Mouse (Mus musculus) B cell, adult 2 months (primary cell): Measurements from ENCODE around the gene Pigyl.
A peak's percentile ranks its signal among the peaks of the same experiment; 100 is the strongest.

Experiments used
- DNase-seq, 2 experiments: peaks; one replicate each; pipeline ENCODE4 v3.0.0; 2022

The Pigyl gene

GRCm38 (mm10) chr9:22156497-22157245 is at the start of gene Pigyl:
Pigyl (plus strand) TSS chr9:22156846.
- peak; percentile 99 for DNase-seq

DNA sequence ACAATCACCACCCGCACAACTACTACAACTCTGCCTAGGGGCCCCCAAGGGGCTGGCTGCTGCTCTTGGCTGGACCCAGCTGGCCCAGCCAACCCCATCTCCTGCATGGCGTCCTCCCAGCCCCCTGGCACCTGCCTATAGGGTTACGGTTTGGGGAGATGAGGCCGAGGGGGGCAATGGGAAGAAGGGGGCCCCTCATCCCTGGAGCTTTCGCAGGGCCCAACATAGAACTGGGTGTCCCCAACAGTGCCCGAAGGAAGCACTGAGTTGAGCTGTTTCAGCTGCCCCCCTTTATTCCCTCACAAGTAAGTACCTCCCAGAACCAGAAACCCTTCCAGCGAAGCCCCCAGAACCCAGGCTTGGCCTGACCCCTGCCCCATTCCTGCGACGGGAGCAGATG is 48.5 kb upstream of the Pigyl start:
- no peak for DNase-seq

GRCm38 (mm10) chr9:22115635-22116034 is 41.0 kb upstream of the Pigyl start:
- no peak for DNase-seq

DNA sequence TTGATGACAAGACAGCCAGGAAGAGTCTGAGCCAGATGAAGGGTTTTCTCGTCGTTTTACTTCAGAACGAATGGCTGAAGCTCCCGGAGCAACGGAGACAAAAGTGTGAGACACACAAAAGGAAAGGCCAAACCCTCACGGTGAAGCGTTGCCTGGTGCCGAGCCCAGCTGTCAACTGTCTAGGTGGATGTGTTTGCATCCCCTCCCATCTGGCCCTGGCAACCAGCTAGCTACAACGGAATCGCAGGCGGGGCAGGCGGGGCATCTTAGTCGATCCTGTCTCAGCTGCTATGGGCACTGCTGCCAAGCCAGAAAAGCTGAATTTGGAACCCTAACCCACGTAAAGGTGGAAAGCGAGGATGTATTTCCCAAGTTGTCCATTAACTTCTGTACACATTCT is 40.6 kb upstream of the Pigyl start:
- no peak for DNase-seq

GRCm38 (mm10) chr9:22116740-22117426 is 39.8 kb upstream of the Pigyl start, which contains the start of gene Elof1:
Elof1 (minus strand) TSS chr9:22117172.
- peak; percentile 92 to 93 for DNase-seq

DNA sequence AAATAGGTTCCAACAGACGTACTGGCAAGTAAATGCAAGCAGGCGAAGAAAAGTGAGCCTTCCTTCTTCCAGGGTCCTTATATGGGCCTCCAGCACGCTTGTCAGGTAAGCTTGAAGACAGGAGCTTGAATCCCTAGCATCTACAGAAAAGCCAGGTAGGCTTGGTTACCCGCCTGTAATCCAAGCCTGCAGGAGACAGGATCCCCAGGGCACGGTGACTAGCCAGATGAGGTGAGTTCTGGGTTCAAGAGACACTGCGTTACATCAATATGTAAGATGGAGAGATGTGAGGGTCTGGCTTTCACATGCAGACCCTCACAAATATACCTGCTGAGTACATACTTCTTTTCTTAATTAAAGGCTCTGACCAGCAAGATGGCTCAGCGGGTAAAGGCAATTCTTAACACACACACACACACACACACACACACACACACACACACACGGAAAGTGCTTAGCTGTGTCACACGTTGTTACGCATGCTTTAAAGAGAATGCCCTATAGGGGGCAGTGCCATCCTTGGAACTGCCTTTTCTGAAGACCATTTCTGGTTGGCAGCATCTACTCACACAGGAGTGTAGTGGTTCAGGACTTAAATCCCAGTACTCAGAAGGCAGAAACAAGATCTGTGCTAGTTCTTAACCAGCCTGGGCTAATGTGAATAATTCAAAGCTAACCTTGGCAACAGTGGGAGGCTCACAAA is 38.7 kb upstream of the Pigyl start:
- peak; percentile 83 to 84 for DNase-seq

- DNase-seq, result no peak
Measured at GRCm38 (mm10) chr9:22119543-22119942, 37.1 kb upstream of the Pigyl start.

- DNase-seq, result no peak
Measured at GRCm38 (mm10) chr9:22121545-22121944, 35.1 kb upstream of the Pigyl start.

- DNase-seq, result peak; percentile 61 to 62
Measured at GRCm38 (mm10) chr9:22122005-22122404, 34.6 kb upstream of the Pigyl start.

GRCm38 (mm10) chr9:22123069-22123609 is 33.5 kb upstream of the Pigyl start:
- peak; percentile 73 to 77 for DNase-seq

- no peak for DNase-seq
Measured at GRCm38 (mm10) chr9:22124169-22124568, 32.5 kb upstream of the Pigyl start.

- DNase-seq, result peak; percentile 47 to 59
Measured at GRCm38 (mm10) chr9:22125246-22126027, 31.2 kb upstream of the Pigyl start.

DNA sequence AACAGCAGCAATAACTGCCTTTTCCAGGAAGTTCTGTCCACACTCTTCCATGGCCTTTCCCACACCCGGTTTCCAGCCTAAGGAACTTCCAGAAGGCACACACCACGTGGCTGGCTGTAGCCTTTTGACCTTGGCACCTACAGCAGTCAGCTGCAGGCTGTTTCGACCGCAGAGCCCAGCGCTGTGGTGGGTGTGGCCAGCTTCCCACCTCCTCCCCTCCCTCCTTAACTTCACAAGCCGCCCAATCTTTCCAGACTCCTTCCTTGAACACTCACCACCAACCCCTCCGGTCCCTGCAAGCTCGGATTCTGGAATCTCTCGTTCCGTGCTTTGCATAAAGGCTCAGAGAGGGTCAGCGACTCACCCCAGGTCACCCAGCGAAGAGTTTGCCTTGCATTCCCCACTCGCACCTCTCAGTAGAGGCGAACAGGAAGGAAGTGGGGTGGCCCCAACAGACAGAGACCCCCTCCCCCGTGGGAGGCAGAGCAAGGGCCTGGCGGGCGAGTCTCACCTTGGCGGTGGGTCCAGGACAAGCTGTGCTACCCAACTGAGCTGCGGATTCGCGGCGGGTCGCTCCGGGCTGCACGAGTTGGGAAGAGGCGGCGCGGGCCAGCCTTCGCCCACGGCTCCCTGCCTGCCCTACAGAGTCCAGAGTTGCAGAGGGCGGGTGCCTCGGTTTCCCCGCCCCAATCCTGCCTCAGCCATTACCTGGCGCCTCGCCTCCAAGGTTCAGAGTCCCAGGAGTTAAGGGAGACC is 25.2 kb upstream of the Pigyl start:
- DNase-seq, result peak; percentile 56 to 57

DNA sequence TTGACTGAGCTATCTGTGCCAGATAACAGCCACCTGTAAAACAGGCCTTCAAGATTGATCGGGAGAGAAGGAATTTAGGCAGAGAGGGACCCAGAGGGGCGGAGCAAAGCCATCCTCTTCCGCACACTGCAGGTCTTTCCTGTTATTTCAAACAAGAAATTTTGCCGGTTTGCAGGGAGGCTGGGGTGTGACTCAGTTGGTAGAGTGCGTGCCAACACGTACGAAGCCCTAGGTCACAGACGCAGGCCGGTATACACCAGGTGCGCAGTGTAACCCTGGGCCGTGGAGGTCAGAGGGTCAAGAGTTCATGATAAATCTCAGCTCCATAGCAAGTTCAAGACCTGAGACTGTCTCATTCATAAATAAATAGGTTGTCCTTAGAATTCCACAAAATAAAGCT is 24.4 kb upstream of the Pigyl start:
- DNase-seq, result no peak

DNA sequence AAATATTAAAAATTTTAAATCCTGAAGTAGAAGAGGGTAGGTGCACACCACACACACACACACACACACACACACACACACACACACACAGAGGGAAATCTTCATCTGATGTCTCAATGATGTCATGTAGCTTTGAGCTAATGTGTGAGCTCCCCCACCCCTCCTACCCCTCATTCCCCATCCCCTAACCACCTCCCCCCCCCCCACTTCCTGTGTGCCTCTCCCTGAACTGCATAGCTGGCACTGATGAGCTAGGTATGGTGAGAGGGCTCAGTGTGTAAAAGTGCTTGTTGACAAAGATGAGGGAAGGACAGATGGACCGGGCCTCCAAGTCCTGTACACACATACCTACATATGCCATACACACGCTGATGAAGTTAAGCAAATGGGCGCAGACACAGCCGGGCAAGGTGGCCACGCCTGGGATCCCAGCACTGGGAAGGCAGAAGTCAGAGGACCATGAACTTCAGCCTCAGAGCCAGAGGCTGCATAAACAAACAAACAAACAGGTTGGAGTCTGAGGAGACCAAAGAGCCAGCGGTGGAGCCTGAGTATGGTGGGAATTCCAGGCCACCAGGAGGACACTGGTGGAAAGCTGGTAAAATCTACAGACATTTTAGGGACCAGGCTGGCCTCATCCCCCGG is 22.3 kb upstream of the Pigyl start:
- no peak for DNase-seq

DNA sequence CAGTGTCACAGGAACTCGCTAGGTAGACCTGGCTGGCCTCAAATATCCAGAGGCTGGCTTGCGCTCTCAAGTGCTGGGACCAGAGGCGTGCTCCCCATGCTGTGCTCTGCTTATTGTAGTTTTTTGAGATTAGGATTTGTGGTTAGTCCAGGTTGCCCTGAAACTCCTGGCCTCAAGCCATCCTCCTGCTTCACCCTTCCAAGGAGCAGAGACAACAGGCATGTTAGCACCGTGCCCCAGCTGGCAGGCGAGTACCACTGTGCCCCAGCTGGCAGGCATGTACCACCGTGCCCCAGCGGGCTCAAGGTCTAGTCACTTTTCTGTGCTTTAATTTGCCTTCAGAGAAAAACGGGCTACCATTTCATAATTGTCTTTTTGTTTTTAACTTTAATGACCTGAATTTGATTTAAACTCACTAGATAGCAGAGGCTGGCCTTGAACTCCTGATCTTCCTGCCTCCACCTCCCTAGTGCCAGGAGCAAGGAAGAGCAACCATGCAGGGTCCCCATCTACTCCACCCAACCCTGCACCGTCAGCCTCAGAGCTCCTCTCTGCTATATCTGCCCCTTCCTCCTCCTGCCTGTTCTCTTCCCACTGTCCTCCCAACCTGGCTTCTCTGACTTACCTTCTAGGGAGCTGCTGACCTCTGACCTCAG is 21.5 kb upstream of the Pigyl start:
- no peak for DNase-seq

GRCm38 (mm10) chr9:22135644-22136390 is 20.8 kb upstream of the Pigyl start, which contains the start of gene Acp5:
Acp5 (minus strand) TSS chr9:22135711.
- no peak for DNase-seq

DNA sequence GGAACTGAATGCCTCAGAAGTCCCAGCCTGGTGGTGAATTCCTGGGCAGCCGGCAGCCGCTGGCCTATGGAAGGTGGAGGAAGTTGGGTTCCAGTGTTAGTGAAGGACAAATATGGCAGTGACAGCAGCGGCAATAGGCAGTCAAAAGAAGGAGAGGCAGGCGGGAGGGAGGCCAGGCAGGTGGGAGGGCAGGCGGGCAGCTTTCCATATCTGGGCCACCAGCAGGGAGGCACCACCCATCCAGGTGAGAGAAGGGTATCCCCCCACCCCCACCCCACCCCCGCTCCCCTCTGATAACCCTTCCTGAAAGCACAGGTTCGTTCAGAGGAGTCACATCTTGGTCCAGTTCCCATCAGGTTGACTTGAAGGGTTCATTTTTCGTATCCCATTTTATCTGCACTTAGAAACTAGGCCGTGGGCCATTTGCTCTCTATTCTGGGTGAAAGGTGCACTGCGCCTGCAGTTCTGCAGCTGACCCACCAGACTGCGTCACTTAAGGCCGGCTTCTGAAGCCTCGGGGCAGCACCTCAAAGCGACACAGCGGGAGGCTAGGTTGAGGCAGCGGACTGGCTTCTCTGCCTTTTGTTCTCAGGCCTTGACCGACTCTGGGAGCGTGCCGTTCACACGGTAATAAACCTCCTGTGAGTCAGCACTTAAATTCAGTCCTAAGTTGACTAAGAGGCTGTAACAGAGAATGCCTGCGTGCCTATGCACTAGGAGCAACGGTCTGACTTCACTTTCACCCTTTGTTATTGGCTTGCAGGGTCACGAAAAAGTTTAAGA is 19.7 kb upstream of the Pigyl start:
- no peak for DNase-seq

GRCm38 (mm10) chr9:22138480-22138879 is 18.2 kb upstream of the Pigyl start:
- DNase-seq, result peak; percentile 66 to 68
